Comparison of ENCODE assay signal across 8 mouse cellular contexts in genomic region chr9:83805977-83806815, GRCm38 (mm10). TPM values are rescaled to one million over a fixed set of nuclear protein-coding genes. Genes with fewer than 3 reads are reported as not detected.
DNase-seq lines count a peak whose midpoint lies in the region; ATAC-seq lines count a peak whose summit lies in the region.

TSS of gene Elovl4 (minus strand) at chr9:83806277.

- ATAC-seq in liver, embryonic 16.5 days (ENCODE audit: low read depth), result peak; percentile 37; the same call in 1 of the 2 replicates
- peak; percentile 93 for ATAC-seq in neural tube, embryonic 12.5 days (ENCODE audit: low FRiP score, low read depth)

- peaks cover 39% of the 10 kb centered on the region for H3K27me3 ChIP-seq in liver, embryonic 16.5 days (ENCODE audit: control insufficient read depth, insufficient read depth, low read depth, low read length)
- no peaks in the 10 kb centered on the region for H3K27me3 ChIP-seq in neural tube, embryonic 12.5 days (replicated peaks)

- peak; percentile 66 for DNase-seq in ES-CJ7 (ENCODE audit: low read depth, low spot score)
- DNase-seq in cerebellum, adult 18-20 months, result peak; percentile 91 to 96
- DNase-seq in forelimb bud, embryonic 11.5 days (ENCODE audit: low read depth, low spot score), result peak; percentile 49
- DNase-seq in heart, postnatal 25 days (ENCODE audit: low spot score), result peak; percentile 14
- DNase-seq in layer of hippocampus, adult 18-20 months (ENCODE audit: low spot score in 2 of 2), result peak; percentile 86 to 91
- peak; percentile 48 for DNase-seq in testis, postnatal 14 days (ENCODE audit: low spot score)

- no peaks in the 10 kb centered on the region for H3K36me3 ChIP-seq in liver, embryonic 16.5 days (ENCODE audit: control insufficient read depth, insufficient read depth)
- no peaks in the 10 kb centered on the region for H3K36me3 ChIP-seq in neural tube, embryonic 12.5 days

- peak within 1 kb of the TSS; percentile 53 for H3K4me3 ChIP-seq in liver, embryonic 16.5 days (ENCODE audit: low read depth, low read length)
- peak within 1 kb of the TSS; percentile 67 for H3K4me3 ChIP-seq in neural tube, embryonic 12.5 days

- no peaks in the 10 kb centered on the region for H3K9me3 ChIP-seq in liver, embryonic 16.5 days (replicated peaks; ENCODE audit: control insufficient read depth, low read length)
- no peaks in the 10 kb centered on the region for H3K9me3 ChIP-seq in neural tube, embryonic 12.5 days

- no peak within 1 kb of the TSS for H3K27ac ChIP-seq in liver, embryonic 16.5 days (ENCODE audit: low read length)
- peak within 1 kb of the TSS; percentile 86 for H3K27ac ChIP-seq in neural tube, embryonic 12.5 days

- intact Hi-C loops in heart, postnatal 25 days (cut with DNase I), result no loop called here

- H3K4me2 ChIP-seq in liver, embryonic 16.5 days (ENCODE audit: low read depth, low read length), result peak within 1 kb of the TSS; percentile 68
- H3K4me2 ChIP-seq in neural tube, embryonic 12.5 days (replicated peaks), result peak within 1 kb of the TSS; percentile 82

- H3K9ac ChIP-seq in liver, embryonic 16.5 days (ENCODE audit: low read depth, low read length), result no peak within 1 kb of the TSS
- H3K9ac ChIP-seq in neural tube, embryonic 12.5 days, result peak within 1 kb of the TSS; percentile 82

- peaks cover 6% of the 10 kb centered on the region for H3K4me1 ChIP-seq in liver, embryonic 16.5 days (ENCODE audit: control insufficient read depth, low read depth, low read length)
- peaks cover 15% of the 10 kb centered on the region for H3K4me1 ChIP-seq in neural tube, embryonic 12.5 days

- WGBS in liver, embryonic 16.5 days (ENCODE audit: insufficient replicate concordance), result 2% methylated on average over 59 of the region's 71 CpGs
- 2% methylated on average over 70 of the region's 71 CpGs for WGBS in neural tube, embryonic 12.5 days

RNA-seq across cellular contexts. Expression of gene Elovl4, which starts in this region (rescaled TPM):
- under 1 TPM; 0.11 to 0.21 TPM for total RNA-seq in heart, postnatal 25 days (2021)
- total RNA-seq in layer of hippocampus, adult 18-20 months (2021), result 10 to 100 TPM; 61.5 to 65.1 TPM
- polyA plus RNA-seq in liver, embryonic 16.5 days (2015; fragmentation: Nextera tagmentation; extraction: Ambion mirVana), result 0.04 and 0.25 TPM in 2 replicates
- 49.2 and 53.7 TPM in 2 replicates for polyA plus RNA-seq in neural tube, embryonic 12.5 days (2016; fragmentation: Nextera tagmentation; extraction: Ambion mirVana)

Comparison
In these comparisons a context has a peak if more than half of its experiments do, and no peak if none do; other contexts are left out.
1. RNA of gene Elovl4 (total RNA-seq): 61.5 to 65.1 TPM in layer of hippocampus, adult 18-20 months; 0.11 to 0.21 TPM in heart, postnatal 25 days; every median in the first group is over 10 times any median in the second.
2. RNA of gene Elovl4 (polyA plus RNA-seq): 49.2 to 53.7 TPM in neural tube, embryonic 12.5 days; 0.04 to 0.25 TPM in liver, embryonic 16.5 days; every median in the first group is over 10 times any median in the second.
3. Peak in DNase-seq in heart, postnatal 25 days; RNA of the gene not detected or under 1 TPM.
4. Peak in ATAC-seq, H3K4me3 ChIP-seq and H3K4me2 ChIP-seq in liver, embryonic 16.5 days; RNA of the gene not detected or under 1 TPM.
5. DNase-seq: peak in every context shown above with its lines; median percentile 94 in cerebellum, adult 18-20 months; 88 in layer of hippocampus, adult 18-20 months; 66 in ES-CJ7; 49 in forelimb bud, embryonic 11.5 days; 48 in testis, postnatal 14 days; 14 in heart, postnatal 25 days.